Mouse (Mus musculus): Measurements from ENCODE around the gene Slc9a4.
A peak's percentile ranks its signal among the peaks of the same experiment; 100 is the strongest.
"Not testable (repeated sequence)": the region's sequence is repeated elsewhere in the genome, so short reads cannot be mapped to it uniquely, and the experiment has no call there.

Gene Slc9a4

GRCm38 (mm10) chr1:40579784-40580183 is at the start of gene Slc9a4:
TSS of gene Slc9a4 (plus strand) at chr1:40580081.
- DNase-seq (ENCODE audit: low read depth, low spot score), result peak; percentile 59

DNA sequence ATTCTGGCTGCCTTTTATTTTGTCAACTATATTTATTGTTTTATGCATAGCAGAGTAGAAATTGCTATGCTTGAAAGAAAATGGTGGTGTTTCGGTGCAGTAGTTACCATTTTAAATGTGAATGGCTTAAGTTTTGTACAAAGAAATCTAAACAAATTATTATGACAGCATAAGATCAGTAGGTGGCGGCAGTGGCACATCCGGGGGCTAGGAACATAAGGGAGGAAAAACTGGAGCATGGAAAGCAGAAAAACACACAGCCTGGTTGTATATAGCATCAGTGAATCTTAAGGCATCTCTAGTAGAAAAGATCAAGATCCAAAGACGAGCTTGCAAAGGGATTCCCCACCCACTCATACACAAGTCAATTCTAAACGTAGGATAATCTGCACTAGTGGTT is 42.3 kb upstream of the Slc9a4 start:
- DNase-seq (ENCODE audit: low read depth, low spot score), result no peak

GRCm38 (mm10) chr1:40544650-40545049 is 35.2 kb upstream of the Slc9a4 start:
- DNase-seq (ENCODE audit: low read depth, low spot score), result peak; percentile 64

GRCm38 (mm10) chr1:40546645-40547044 is 33.2 kb upstream of the Slc9a4 start:
- DNase-seq (ENCODE audit: low read depth, low spot score), result no peak

DNA sequence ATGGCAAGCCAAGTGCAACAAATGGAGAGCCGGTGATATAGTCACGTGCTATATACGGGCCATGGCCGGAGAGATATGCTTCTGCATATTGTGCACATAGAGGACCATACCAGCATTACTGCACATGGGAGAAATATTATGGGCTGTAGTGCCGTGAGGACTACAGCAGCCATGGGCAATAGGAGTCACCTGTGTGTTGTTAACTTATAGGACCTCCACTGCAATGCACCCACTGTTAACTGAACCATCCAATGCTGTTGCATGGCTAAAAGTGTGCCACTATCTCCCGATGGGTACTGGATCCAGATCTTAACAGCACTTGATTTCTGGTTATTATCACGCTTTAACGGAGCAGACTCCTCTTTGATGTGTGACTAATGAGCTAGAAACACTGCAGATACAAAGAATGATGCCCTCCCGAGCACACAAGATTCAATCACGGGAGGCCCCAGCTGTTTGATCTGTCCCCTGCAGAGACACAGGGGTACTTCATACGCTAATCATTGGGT is 32.8 kb upstream of the Slc9a4 start:
- DNase-seq (ENCODE audit: low read depth, low spot score), result no peak

DNA sequence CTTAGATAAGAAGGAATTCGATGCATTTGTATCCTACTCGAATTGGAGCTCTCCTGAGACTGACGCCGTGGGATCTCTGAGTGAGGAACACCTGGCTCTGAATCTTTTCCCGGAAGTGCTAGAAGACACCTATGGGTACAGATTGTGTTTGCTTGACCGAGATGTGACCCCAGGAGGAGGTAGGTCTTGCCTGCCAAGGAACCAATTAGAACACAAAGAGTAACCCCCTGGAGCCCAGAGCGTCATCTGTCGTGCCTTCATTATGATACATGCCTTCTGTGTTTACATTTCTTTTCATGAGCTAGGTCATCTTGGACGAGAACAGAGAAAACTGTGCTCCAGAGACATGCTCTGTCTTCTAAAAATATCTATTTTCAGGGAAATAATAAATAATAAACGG is 32.1 kb upstream of the Slc9a4 start:
- no peak for DNase-seq (ENCODE audit: low read depth, low spot score)

- DNase-seq (ENCODE audit: low read depth, low spot score), result no peak
These were observed 10.5 kb upstream of the Slc9a4 start for GRCm38 (mm10) chr1:40569374-40569773.

DNA sequence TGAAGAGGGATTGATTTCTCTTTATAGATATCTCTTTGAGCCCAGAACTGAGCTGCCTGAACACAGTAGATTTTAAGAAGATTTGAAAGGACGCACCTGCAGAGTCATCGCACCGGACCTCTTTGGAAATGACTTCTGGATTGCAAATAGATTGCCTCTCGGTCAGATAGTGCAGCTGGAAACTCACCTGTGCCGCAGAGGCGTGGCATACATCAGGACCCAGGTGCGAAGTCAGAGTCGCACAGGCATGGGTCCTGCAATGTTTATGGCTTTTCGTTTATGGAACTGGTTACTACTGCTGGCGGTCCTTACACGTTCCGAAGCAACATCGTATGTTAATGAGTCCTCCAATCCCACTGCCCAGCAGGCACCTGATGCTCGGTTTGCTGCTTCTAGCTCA is 388 bp downstream of the Slc9a4 start:
- no peak for DNase-seq (ENCODE audit: low read depth, low spot score)

- no peak for DNase-seq (ENCODE audit: low read depth, low spot score)
These were observed 6.9 kb downstream of the Slc9a4 start for GRCm38 (mm10) chr1:40586776-40587175.

GRCm38 (mm10) chr1:40590931-40591330 is 11.1 kb downstream of the Slc9a4 start:
- DNase-seq (ENCODE audit: low read depth, low spot score), result no peak

DNA sequence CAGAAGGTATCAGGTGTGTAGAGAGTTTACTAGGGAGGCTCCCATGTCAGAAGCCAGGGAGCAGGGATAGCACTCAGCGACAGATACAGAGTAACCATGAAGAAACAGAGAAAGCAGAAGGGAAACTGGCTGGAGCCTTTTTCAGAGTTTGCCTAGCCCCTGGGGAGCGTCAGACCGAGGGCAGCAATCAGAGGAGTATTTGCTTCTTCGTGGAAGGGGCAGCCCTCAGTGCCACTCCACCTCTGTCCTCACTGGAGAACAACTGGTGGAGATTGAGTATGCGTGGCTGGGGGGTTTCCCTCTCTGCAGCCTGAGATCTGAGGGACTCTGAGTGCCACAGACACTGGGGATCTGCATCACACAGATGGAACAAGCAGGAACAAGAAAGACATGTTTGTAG is 17.9 kb downstream of the Slc9a4 start:
- peak; percentile 78 for DNase-seq (ENCODE audit: low read depth, low spot score)

- not testable (repeated sequence) for DNase-seq (ENCODE audit: low read depth, low spot score)
These were observed 19.8 kb downstream of the Slc9a4 start for GRCm38 (mm10) chr1:40599661-40600060.

DNA sequence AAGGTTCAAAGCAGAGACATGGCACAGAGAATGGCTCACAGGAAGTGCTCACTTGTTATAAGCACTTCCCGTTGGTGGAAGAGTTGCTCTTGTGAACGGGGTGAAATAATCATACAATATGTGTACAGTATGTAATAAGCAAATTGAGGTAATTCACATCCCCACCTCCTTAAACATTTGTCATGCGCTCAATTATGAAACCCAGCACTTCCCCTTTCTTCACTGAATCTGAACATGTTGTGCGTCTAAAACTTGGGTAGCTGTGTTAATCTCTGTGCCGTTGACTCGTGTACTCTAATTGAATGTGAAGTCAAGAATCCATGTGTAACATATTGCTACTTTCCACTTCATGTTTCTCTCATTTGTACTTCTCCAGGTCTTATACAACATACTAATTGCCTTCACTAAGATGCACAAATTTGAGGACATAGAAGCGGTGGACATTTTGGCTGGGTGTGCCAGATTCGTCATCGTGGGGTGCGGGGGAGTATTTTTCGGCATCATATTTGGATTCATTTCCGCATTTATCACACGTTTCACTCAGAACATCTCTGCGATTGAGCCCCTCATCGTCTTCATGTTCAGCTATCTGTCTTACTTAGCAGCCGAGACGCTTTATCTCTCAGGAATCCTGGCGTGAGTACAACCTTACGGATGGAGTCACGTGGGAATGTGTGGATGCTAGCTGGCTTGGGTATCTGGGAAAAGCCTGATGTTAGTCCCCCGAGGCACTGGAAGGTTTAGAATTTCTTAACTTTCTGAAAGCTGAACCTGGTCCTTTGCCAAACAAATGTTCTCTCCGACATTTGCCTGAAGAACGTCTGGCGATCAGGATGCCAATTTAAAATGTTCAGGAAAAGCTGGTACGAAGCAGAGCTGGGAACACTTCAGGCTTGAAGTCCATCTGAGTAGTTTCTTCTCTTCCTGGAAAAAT is 20.8 kb downstream of the Slc9a4 start:
- DNase-seq (ENCODE audit: low read depth, low spot score), result peak; percentile 92

- DNase-seq (ENCODE audit: low read depth, low spot score), result no peak
These were observed 21.6 kb downstream of the Slc9a4 start for GRCm38 (mm10) chr1:40601461-40601860.

- no peak for DNase-seq (ENCODE audit: low read depth, low spot score)
These were observed 33.3 kb downstream of the Slc9a4 start for GRCm38 (mm10) chr1:40613219-40613618.

DNA sequence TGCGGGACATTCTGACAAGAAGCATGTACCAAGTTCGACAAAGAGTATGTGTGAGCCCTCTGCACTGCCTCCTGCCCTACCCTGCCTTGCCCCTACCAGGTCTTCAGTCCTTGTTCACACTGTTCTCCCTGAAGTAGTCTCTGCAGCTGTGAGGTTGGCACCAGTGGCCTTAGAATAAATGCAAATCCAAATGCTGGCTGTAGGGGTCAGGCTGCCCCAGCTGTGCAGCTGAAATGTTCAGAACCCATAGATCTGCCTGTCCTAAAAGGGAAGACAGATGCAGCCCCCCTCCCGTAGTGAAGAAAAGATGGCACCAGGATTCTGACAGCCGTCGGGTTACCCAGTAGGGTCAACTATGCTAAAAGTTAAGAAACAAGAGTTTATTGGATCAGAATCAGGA is 39.2 kb downstream of the Slc9a4 start:
- peak; percentile 13 for DNase-seq (ENCODE audit: low read depth, low spot score)

DNA sequence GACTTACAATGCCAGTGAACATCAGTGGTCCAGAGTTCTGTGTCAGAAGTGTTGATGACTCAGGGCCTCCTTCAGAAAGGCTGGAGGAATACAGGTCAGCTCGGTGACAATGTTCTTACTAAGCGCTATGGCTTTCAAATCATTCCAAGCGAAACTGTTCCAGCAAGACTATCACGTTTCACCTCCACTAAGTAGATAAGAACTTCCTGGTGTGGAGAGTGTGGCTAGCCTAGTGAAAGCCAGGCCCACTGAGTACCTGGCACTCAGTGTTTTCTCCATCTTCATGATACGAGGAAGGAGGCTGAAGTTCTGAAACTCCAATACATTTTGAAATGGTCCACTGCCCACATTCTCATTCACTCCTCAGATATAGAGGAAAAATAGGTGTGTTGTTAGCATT is 40.0 kb downstream of the Slc9a4 start:
- no peak for DNase-seq (ENCODE audit: low read depth, low spot score)

DNA sequence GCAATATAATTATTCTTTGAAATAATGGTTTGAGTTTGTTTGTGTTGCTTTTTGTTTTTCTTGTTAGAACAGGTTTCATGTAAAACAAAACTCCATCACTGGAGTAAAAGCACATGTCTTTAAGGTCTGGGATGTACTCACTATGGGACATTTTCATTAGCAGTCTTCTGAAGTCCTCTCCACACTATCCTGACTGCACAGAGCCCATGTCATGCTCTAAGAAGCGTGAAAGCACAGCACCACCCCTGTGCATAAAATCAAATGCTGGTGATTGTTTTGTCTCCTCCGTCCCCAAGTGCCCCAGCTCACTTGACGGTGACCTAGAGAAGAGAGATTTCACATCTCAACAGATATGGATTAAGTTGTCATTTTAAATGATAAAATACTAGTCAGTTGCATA is 45.1 kb downstream of the Slc9a4 start:
- DNase-seq (ENCODE audit: low read depth, low spot score), result no peak

- DNase-seq (ENCODE audit: low read depth, low spot score), result no peak
These were observed 47.1 kb downstream of the Slc9a4 start for GRCm38 (mm10) chr1:40626954-40627353.

DNA sequence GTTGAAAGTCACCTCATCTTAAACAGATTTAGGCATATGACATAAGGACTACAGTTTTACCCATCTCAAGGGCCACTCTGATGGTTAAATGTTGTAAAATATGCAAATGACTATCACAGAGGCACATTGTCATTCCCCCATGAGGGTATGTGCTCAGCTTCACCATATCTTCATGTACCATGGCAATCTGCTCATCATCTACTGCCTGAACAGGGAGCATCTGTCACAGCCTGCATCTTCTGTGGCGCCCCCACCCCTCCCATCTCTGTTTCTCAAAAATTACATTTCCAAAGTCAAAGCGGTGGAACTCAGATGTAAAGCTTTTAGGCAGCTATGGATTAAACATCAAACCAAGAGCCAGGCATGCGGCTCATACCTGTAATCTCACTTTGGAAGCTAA is 48.6 kb downstream of the Slc9a4 start:
- DNase-seq (ENCODE audit: low read depth, low spot score), result no peak

- no peak for DNase-seq (ENCODE audit: low read depth, low spot score)
These were observed 52.7 kb downstream of the Slc9a4 start for GRCm38 (mm10) chr1:40632407-40633062.

DNA sequence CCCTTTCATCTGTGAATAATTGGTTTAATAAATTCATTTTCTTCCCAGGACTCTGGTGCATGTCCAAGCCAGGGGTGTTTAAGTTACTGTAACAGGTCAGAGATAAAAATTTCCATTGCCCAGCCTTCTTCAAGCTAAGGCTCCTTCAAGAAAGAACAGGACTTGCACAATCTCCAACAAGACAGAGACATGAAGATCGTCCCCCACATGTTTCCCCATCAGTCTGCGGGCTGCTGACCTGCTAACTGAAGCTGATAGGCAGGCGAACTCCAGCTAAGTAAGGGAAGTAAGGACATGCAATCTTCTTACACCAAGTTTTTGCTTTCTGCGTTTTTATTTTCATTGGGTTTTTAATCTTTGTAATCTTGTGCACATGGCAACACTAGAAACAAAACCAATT is 54.7 kb downstream of the Slc9a4 start:
- DNase-seq (ENCODE audit: low read depth, low spot score), result no peak

DNA sequence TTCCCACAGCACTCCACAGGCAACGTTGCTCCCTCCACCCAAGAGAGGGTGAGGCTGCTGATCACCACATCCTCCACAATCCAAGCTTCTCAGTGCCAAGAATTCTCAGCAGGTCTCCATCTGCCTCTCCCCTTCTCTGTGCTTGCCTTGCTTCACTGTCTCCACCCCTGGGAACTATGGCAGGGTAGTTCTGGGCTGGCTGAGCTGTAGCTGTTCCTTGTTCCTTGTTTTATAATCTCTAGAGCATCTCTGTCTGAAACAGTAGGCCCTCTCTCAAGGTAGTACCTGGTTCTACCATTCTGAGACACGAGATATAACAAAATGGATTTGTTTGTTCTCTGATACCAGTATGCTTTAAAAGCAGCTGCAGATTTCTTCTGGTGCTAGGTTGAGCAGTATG is 68.4 kb downstream of the Slc9a4 start:
- no peak for DNase-seq (ENCODE audit: low read depth, low spot score)
